Mouse (Mus musculus) olfactory bulb, adult 2 months (tissue): ENCODE results near the gene Cdkl4. TPM values are rescaled to one million over a fixed set of nuclear protein-coding genes. Genes with fewer than 3 reads are reported as not detected.
A peak's percentile ranks its signal among the peaks of the same experiment; 100 is the strongest.
"Not testable (repeated sequence)": the region's sequence is repeated elsewhere in the genome, so short reads cannot be mapped to it uniquely, and the experiment has no call there.

ENCODE experiments used
- H3K27ac ChIP-seq: fragments of 200-500 bp; 2 replicates; pipeline ENCODE4 v1.5.1; 2012; ENCODE audit warnings: low read depth, low read length; ENCODE audit not compliant: insufficient read depth
- H3K4me1 ChIP-seq: fragments of 200-500 bp; 2 replicates; pipeline ENCODE4 v1.6.1; 2012; ENCODE audit warnings: low read length; ENCODE audit not compliant: control insufficient read depth, insufficient read depth
- H3K4me3 ChIP-seq: fragments of 200-500 bp; 2 replicates; pipeline ENCODE4 v1.5.1; 2012; ENCODE audit warnings: mild to moderate bottlenecking, low read depth, low read length, moderate library complexity; ENCODE audit not compliant: insufficient read depth
- CTCF ChIP-seq: fragments of 200-500 bp; IDR thresholded peaks from 2 replicates; pipeline ENCODE4 v1.5.1; 2012; ENCODE audit warnings: low read depth, mild to moderate bottlenecking, low read length, moderate library complexity; ENCODE audit not compliant: insufficient read depth
- POLR2A ChIP-seq: fragments of 200-500 bp; IDR thresholded peaks from 2 replicates; pipeline ENCODE4 v1.6.1; 2012; ENCODE audit warnings: mild to moderate bottlenecking, low read depth, low read length, moderate library complexity; ENCODE audit not compliant: insufficient read depth
- WGBS: fragments of 180-500 bp; shearing (Covaris S2); methylation state at CpG from one replicate; pipeline ENCODE4 v1.1.7; 2018; 5-methylcytosine and 5-hydroxymethylcytosine counted together
- polyA plus RNA-seq: library from polyadenylated mRNA; stranded (reverse); fragments of >200 nt; gene quantifications from 2 replicates; pipeline ENCODE4 v1.2.4, GENCODE M21; 2012; ENCODE audit warnings: low replicate concordance; ENCODE audit not compliant: missing spikeins, insufficient read depth, insufficient read length

Cdkl4 gene
- polyA plus RNA-seq, 1 experiment, result not detected

DNA sequence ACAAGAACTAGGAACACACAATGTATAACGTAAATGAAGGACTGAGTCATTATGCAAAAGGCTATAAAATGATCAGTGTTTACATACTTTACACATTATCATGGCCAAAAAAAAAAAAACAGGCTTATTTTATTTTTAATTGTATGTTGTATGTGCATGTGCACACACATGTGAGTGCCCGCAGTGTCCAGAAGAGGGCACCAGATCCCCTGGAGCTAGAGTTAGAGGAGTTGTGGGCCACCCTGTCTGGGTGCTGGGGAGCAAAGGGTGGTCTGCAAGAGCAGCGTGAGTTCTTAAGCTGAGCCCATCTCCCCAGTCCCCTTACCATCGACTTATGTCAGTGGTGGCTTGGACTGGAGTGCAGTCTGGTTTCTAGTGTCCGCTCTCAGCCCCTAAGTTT is 20.2 kb downstream of the Cdkl4 start:
- H3K27ac ChIP-seq, result no peak overlapping the region
- WGBS, result 93% methylated on average over 5 of the region's 5 CpGs
- H3K4me1 ChIP-seq, result no peaks in the 10 kb centered on the region; the same call in 1 of the 2 replicates
- H3K4me3 ChIP-seq, result no peak overlapping the region
- no peak for TF ChIP-seq CTCF
- TF ChIP-seq POLR2A, result no peak

DNA sequence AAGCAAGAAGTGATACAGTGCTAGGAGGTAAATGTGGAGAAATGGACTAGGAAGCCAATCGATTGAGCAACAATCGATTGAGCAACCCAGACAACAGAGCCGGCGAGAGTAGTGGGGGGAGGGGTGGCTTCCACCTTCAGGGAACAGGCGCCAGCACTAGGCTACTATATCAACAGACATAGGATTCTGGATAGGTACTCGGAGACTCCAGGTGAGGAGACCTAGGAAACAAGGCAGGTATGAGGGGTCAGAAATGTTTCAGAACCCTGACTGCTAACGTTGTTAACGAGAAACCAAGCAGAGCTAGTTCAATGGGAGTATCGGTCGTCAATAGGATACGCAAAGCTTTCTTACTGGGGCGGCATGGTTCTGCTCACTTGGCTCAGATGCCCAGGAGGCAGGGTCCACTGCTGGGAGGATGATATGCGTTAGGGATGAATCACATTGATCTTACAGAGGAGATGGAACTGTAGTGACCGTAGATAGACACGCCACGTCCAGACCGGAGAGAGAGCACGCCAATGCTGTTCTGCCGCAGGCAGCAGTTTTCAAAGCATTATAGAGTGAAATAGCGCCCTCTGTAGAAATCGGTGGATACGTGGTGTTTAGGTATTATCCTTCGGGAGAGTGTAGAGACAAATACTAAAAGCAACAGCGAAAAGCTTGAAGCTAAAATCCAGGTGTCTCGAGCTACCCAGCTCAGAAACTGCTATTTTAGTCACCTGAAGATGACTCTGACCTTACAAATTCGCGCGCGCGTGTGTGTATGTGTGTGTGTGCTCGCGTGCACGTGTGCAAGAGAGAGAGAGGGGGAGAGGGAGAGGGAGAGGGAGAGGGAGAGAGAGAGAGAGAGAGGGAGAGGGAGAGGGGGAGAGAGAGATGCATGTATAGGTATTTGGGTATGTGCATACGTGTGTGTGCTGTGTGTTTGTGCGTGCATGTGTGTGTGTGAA is 24.0 kb downstream of the Cdkl4 start:
- TF ChIP-seq CTCF (0 out of 2 replicates have a peak, but pooled peaks have one; percentile 24), POLR2A (0 out of 2 replicates have a peak, but pooled peaks have one; percentile 22)
- Histone ChIP-seq H3K27ac (peak overlapping the region; percentile 77), H3K4me1 (no peaks in the 10 kb centered on the region; the same call in 1 of the 2 replicates), H3K4me3 (peak overlapping the region; percentile 83)
- 2% methylated on average over 35 of the region's 35 CpGs for WGBS

DNA sequence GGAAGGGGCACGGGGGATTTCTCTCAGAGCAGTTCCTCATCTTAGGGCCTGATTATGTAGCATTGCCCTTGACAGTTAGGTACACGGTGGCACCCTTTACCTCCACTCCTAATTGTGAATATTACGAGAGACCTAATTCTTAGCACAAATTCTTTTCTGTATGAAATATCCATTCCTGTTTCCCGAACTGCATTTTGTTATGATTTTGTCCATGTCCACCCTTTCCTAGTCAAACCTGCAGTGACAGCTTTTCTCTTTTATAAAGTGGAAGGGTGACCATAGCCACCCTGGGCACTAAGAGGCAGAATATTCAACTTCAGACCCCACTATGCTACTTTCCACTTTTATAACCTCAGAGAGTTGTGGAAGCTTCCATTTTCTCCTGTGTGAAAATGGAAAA is 25.0 kb downstream of the Cdkl4 start:
- H3K4me3 ChIP-seq, result no peak overlapping the region
- 76% methylated on average over 4 of the region's 4 CpGs for WGBS
- no peak overlapping the region for H3K27ac ChIP-seq
- TF ChIP-seq CTCF, result no peak
- no peak for TF ChIP-seq POLR2A
- no peaks in the 10 kb centered on the region; the same call in 1 of the 2 replicates for H3K4me1 ChIP-seq

DNA sequence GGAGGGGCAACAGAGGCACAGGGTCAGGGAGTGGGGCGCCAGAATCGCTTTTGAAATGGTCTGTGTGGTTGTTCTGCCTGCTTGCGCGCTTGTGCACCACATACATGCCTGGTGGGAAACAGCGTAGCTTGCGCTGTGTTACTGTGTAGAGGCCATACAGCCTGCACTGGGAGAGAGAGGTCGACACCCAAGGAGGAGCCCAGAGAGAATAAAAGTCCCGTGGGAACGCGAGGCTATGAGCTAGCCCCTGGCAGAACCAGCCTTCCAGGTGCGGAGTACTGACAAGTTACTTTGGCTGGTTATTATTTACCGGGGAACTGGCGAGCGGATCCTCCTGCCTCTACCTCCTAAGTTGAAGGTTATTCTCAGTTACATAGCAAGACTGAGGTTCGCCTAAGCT is 26.6 kb downstream of the Cdkl4 start:
- Histone ChIP-seq H3K4me1 (no peaks in the 10 kb centered on the region; the same call in 1 of the 2 replicates), H3K27ac (no peak overlapping the region), H3K4me3 (no peak overlapping the region)
- WGBS, result 84% methylated on average over 15 of the region's 15 CpGs
- TF ChIP-seq POLR2A, result no peak

DNA sequence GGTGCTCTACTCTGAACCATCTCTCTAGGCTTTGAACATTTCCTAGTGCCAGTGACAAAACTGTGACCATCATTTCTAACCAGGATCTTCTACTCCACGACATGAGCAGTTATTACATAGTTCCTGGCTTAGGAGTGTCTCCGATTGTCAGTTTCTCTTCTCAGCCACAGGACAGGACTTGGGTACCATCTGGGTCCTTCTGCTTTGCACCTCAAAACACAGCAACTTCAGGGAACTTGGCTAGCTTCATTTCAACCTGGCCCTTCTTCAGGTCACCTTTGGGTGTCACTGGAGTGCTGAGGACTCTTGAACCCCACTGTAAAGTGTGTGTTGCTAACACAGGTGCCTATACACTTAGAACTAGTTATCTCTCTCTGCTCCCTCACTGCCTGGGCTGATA is 30.8 kb downstream of the Cdkl4 start:
- 88% methylated on average over 2 of the region's 2 CpGs for WGBS
- no peak for TF ChIP-seq CTCF
- TF ChIP-seq POLR2A, result no peak
- H3K4me1 ChIP-seq, result no peaks in the 10 kb centered on the region
- H3K4me3 ChIP-seq, result no peak overlapping the region
- H3K27ac ChIP-seq, result no peak overlapping the region

DNA sequence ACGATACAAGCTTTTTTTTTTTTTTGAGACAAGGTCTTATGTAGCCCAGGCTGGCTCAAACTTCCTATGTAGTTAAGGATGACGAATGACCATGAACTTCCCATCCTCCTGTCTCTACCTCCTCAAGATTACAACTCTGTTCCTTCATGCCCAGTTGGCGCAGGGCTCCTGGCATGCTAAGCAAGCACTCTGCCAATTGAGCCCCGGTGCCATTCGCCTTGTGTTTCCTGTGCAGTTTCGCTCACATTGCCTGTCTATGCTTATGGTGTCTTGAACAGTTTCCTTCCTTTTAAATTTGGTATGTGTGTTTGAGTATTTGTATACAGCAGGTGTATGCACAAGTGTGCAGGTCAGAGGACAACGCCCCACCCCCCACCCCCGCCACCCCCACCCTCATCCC is 31.4 kb downstream of the Cdkl4 start:
- WGBS, result 87% methylated on average over 8 of the region's 8 CpGs
- no peaks in the 10 kb centered on the region for H3K4me1 ChIP-seq
- H3K27ac ChIP-seq, result no peak overlapping the region
- H3K4me3 ChIP-seq, result no peak overlapping the region
- TF ChIP-seq POLR2A (no peak), CTCF (no peak)

DNA sequence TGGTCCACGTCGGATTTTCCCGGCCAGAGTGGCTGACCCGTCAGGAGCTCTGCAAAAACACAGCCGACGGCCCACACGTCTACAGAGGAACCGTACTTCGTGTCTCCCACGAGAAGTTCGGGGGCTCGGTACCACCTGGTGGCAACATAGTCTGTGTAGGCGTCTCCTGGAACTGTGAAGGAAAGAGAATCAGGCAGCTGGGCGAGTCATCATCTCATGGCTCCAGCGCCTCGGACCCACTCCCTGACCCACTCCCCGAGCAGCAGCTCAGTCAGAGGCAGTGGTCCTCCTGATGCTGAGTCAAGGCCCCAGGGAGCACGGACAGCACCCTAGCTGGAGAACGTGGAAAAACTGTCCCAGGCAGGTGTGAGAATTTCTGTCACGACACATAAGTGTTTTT is 34.0 kb downstream of the Cdkl4 start:
- H3K4me3 ChIP-seq, result no peak overlapping the region
- H3K4me1 ChIP-seq, result no peaks in the 10 kb centered on the region
- no peak for TF ChIP-seq CTCF
- TF ChIP-seq POLR2A, result no peak
- WGBS, result 86% methylated on average over 20 of the region's 20 CpGs
- no peak overlapping the region for H3K27ac ChIP-seq

DNA sequence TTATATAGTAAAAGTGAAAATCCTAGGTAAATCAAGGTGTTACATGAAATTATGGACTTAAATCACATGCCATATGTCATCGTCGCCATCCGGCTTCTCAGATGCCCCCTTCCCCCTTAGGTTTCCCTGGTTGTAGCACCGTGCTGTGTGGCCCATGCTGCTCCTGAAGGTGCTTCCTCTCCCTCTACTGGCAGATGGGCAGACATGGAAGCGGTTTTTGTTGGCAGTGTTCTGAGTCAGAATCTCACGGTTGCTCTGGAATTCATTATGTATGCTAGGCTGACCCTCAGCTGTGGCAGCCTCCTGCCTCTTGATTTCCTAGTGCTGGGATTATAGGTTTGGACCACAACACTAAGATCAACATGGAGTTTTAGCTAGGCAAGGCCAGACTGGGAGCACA is 40.5 kb downstream of the Cdkl4 start:
- no peak for TF ChIP-seq POLR2A
- TF ChIP-seq CTCF, result no peak
- H3K4me1 ChIP-seq, result no peaks in the 10 kb centered on the region
- WGBS, result 68% methylated on average over 6 of the region's 6 CpGs
- no peak overlapping the region for H3K4me3 ChIP-seq
- H3K27ac ChIP-seq, result no peak overlapping the region

DNA sequence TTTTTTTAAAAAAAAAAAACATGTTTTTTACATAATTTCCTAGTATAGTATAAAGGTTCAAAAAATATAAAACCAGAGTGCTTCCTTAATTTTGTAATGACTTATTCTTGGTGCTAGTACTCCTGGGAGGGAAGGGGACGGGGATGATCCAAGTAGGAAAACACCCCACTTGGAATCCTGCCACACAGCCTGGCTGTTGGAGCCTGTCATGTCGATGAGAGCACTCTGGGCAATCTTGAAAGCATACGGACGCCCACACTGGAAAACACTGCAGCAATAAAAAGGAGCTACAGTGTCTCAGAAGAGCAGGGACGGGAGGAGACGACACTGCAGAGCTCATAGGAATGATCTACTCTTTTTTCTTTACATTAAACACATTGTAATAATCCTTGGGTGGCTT is 42.0 kb downstream of the Cdkl4 start:
- Histone ChIP-seq H3K4me3 (no peak overlapping the region), H3K27ac (no peak overlapping the region), H3K4me1 (no peaks in the 10 kb centered on the region)
- TF ChIP-seq CTCF, result no peak
- no peak for TF ChIP-seq POLR2A
- WGBS, result 20% methylated on average over 6 of the region's 6 CpGs

DNA sequence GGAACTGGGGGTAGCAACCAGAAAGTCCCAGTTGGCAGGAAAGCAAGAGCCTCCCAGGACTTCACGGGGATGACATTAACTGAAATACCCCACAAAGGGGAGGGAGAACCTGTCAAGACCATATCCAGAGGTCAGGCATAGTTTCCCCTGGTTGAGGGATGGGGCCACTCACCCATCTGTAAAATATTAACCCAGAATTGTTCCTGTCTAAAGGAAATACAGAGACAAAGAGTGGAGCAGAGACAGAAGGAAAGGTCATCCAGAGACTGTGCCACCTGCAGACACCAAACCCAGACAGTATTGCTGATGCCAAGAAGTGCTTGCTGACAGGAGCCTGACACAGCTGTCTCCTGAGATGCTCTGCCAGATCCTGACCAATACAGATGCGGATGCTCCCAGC is 46.3 kb downstream of the Cdkl4 start:
- H3K27ac ChIP-seq, H3K4me1 ChIP-seq, H3K4me3 ChIP-seq: not testable (repeated sequence)
- WGBS, result 78% methylated on average over 2 of the region's 2 CpGs
